Mouse (Mus musculus) layer of hippocampus, adult 8-10 months (tissue): ENCODE data around the gene Zfp319. TPM values are rescaled to one million over a fixed set of nuclear protein-coding genes. Genes with fewer than 3 reads are reported as not detected.
A peak's percentile ranks its signal among the peaks of the same experiment; 100 is the strongest.

Source experiments
- DNase-seq, 2 experiments: peaks; one replicate each; pipeline ENCODE4 v3.0.0; 2022; ENCODE audit warnings: low spot score in 2 of 2
- total RNA-seq, 4 experiments: library from RNA; stranded (reverse); gene quantifications; 2 replicates each; pipeline ENCODE4 v1.2.4; 2022

Gene Zfp319
- total RNA-seq, 4 experiments from 2014 or later = 14.7 to 16.9 (median 15.8) TPM

DNA sequence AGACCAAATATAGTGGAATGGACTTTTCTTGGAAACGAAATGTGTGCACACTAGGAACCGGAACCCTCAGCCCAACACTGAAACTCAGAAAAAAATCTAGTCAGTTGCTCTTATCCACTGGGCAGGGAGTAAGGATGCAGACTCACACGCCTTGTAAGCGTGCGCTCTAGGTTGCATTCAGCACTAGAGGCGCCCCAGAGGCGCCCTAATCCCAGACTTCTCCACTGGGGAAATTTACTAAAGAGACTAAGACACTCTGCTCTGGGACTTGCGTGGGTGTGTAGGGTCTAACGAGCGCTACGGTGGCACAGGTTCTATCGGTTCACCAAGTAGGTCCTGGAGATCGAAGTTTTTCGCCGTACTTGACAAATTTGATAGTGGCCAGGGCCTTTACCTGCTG, 19.7 kb upstream of the Zfp319 start:
- DNase-seq = no peak

GRCm38 (mm10) chr8:95348811-95349630, 17.3 kb upstream of the Zfp319 start:
- peak; percentile 72 to 75 for DNase-seq

DNA sequence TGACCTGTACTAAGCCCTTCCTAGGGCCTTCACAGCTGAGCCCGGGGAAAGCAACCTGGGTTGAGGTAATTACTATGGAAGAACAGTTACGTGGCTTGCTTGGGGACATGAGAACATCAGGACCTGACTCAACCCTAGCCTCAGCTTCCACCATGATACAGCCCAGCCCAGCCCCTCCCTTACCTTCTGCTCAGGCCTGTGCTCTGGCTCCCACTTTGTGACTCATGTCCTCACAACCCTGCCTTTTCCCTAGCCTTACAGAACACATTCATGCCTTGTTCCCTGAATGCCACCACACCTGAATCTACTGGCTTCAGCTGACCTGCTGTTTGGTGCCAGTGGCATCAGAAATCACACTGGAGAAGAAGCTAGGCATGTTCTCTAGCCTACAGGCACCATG, 16.6 kb upstream of the Zfp319 start:
- DNase-seq = no peak

DNA sequence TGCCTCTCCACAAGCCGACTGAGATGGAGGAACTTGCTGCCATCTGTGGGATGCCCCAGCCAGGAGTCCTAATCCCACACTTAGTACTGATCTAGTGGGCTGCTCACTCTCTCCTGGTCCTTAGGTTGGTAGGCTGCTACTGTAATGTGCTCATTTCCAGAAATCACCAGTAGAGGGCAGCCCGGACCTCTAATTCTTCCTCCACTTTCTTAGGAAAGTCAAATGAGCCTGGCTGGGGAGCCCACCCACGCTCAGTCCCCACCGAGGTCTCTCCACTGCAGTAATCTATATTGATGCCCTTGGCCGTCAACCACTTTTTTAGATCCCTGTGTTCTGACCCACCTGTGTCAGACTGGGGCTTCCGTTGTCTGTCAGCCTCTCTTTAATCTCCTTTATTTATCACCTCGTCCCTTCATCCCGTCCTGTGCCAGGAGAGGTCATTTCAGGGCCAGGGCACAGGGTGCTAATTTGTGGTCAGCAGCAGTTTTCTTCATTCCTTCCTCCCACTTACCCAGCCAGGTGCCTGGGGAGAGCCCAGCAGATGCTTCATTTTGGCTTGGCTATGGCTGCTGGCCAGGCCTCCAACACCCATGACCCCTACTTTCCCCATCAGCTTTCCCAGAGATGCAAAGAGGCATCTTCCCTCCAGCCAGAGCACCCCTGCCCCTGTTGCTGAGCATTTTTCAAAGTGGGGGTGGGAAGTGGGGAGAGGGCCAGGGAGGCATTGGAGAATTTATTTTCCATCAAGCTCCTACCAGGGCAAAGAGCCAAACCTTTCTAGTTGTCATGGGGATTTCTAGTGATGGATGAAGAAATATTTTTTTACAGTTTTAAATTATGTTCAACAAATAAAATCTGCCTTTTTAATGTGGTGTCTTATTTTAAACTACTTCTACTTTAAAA, 15.1 kb upstream of the Zfp319 start:
- peak; percentile 53 to 86 for DNase-seq

- DNase-seq = no peak
Measured at GRCm38 (mm10) chr8:95344668-95345067, 12.9 kb upstream of the Zfp319 start.

GRCm38 (mm10) chr8:95341721-95342120, 10.0 kb upstream of the Zfp319 start:
- DNase-seq = no peak

DNA sequence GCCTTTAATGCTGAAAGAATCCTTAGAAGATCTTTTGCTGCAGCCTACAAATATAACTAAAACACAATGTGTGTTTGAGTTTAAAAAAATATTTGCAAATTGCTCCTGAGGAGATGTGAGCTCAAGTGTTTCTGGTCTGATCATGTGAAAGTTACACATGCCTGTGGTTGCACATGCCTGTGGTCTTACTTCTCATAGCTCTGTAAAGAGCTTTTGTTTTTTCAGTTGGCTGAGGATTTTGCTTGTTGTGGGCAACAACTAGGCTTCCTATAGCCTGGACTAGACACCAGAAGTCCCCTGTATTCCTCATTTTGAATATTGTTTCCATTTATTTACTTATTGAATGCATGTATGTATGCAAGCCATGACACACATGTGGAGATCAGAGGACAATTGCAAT, 4.6 kb upstream of the Zfp319 start:
- no peak for DNase-seq

- no peak for DNase-seq
Measured at GRCm38 (mm10) chr8:95335706-95336105, 4.0 kb upstream of the Zfp319 start.

GRCm38 (mm10) chr8:95332437-95333199, 868 bp upstream of the Zfp319 start:
- DNase-seq = no peak

DNA sequence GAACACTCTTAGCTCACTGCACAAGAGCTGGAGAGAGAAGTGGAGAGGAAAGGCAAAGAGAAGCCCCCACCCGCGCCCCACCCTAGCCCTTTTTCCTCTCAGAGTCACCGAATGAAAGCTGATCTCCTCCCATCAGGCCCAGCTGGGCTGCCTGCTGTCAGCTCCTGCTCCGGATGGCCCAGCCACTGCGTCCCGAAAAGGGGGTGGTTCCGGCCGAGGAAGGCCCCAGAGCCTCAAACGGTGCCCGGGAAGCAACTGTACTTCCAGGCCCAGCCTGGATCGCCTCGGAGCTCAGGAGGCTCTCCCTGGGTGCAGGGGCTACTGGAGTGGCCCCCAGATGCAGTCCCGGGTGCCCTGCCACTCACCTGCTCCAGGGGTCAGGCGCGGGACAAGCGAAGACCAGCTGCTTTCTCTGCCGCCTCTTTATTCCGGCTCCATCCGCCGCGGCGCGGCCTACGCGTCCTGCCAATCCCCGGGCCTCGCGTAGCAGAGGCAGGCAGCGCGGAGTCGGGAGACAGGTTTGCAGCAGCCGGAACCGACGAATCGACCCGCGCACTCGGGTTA, 512 bp downstream of the Zfp319 start:
- DNase-seq = no peak

DNA sequence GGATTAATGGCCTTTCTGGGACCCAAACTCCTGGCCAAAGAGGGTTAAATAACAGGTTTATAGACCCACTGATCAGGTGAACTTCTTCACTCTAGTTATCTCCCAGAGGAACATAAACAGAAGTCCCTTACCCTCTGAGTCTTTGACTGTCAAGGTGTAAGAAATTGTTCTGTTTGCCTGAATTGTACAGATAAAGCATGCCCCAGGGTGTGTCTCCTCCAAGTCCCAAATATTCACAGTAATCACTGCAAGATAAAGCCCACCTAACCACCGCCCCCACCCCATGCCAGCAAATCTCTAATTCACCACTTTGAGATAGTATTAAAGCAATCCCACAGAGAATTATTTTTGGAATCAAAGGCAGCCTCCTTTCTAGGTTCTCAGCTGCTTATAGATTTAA, 1.4 kb downstream of the Zfp319 start:
- no peak for DNase-seq

DNA sequence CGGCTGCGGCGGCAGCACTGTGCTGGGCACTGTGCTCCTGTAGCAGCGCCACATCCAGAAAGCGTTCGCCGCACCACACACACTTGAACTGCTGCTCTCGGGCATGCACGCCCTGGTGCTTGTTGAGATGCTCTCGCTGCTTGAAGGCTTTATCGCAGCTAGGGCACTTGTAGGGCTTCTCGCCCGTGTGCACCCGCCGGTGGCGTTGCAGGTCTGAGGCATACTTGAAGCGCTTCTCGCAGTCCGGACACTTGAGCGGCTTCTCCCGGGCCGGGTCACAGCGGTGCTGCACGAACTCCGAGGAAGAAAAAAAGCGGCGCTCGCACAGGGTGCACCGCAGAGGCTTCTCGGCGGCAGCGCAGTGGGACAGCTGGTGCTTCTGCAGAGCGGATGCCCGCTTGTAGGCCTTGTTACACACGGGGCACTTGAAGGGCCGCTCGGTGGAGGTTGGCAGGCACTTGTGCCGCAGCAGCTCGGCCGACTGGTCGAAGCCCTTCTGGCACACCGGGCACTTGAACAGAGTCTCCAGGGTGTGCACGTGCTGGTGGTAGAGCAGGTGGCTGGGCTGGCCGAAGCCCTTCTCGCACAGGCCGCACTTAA, 3.8 kb downstream of the Zfp319 start:
- no peak for DNase-seq

DNA sequence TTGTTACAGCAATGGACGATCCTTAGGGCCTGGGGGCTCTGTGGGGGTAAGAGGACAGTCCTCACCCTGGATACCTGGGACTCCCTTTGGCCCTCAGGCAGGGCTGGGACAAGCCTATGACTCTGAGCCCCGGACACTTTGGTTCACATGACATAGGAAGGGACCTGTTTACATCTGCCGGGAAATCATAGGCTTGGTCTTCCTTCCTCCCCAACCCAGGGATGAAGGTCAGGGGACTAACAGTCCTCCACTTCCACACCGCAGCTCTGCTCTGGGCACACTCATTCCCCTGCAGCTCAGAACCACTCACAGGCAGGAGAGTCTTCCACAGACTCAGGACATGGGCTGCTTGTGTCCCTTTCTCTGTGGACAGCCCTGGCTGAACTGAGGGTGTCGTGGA, 4.9 kb downstream of the Zfp319 start:
- DNase-seq = no peak

GRCm38 (mm10) chr8:95324646-95325045, 7.1 kb downstream of the Zfp319 start:
- no peak for DNase-seq

- no peak for DNase-seq
Measured at GRCm38 (mm10) chr8:95323201-95323600, 8.5 kb downstream of the Zfp319 start.

DNA sequence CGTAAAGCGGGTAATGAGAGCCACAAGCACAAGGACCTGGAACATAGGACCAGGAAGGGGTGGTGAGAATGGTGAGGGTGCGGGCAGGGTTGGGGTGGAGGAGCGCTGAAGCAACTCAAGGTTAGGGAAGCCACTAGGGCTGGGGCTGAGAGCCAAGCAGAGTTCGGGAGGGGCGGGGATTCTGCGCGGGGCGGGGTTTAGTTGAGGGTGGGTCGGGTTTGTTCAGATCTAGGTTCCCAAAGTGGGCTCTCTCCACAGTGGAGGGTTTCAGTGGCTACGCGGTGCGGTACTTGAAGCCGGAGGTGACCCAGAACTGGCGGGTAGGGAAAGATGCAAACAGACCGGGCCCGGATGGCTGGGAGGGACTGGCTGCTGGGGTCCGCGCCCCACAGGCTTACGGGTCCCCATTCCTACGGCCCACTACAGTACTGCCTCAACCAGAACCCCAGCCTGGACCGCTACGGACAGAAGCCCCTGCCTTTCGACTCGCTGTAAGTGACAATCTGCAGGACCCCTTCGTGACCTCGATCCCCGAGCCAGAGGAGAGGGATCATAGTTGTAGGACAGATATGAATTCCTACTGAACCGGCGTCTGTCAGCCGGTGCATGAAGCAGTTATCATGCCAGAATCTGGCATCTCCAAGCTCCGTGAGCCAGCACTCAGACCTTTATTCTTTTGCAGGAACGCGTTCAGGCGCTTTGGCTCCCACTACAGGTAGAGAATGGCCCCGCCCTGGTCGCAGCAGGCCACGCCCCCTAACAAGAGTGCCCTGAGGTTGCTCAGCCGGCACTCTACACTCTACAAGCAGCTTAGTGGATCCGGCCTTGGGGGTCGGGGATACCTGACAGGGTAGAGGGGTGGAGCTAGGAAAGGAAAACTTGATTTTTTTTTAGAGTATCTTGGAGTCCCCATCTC, 11.3 kb downstream of the Zfp319 start:
- no peak for DNase-seq

GRCm38 (mm10) chr8:95315350-95315749, 16.4 kb downstream of the Zfp319 start:
- DNase-seq = no peak

GRCm38 (mm10) chr8:95314707-95315106, 17.0 kb downstream of the Zfp319 start:
- no peak for DNase-seq

GRCm38 (mm10) chr8:95313857-95314256, 17.9 kb downstream of the Zfp319 start:
- no peak for DNase-seq

DNA sequence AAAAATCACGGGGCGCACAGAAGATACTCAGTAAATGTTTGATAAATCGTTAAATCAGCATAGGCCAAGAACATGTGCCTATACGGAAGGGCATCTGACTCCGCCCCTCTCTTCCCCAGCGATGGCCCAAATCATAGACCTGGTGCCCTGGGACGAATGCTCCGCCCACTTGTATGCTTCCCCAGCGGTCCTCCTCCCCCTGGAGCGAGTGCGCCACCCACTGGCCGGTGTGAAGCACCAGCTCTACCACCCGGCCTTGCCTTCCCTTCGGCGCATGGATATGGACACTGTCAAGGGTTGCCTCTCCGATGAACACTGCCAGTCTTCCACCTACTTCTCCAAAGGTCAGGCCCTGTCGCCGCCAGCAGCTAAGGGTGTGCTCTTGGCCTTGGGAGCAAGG, 18.9 kb downstream of the Zfp319 start:
- DNase-seq = no peak
